Mouse (Mus musculus) heart, adult 11 months (tissue): ENCODE results near the gene Trip6.

ENCODE experiments used
- DNase-seq: peaks from one replicate; pipeline ENCODE4 v3.0.0; 2022

Gene Trip6

DNA sequence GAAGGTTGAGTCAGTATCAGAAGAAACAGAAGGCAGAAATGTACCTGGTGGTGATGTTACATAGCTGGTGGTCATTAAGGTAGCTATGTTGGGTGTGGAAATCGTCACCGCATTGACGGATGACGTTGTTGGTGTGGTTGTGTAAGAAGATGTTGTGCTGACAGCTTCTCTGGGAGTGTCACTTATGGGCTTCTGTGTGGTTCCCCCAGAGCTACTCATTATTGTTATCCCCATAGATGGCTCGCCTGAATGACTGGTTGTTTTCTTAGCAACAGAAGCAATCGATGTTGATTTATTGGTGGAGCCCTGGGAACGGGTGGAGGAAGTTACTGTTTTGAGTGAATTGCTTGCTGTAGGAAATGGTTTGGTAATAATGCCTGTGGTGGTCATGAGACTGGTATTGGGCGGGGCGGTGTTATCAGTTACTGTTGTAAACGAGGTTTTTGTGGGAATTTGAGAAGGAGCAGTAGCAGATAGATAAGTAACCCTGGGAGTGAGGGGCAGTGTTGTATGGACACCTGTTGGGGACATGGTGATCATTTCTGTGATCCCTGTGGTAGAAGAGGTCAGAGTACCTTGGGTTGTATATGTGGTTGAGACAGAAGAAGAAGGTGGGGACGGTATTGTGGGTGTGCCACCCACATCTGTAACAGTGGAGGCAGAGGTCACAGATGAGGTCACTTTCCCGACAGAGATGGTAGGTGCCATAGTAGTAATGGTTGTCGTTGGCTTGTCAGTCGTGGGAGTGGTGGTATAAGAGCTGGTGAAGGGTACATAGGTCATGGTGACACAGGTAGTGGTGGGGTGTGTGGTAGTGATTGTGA is 50.1 kb downstream of the Trip6 start:
- no peak for DNase-seq
